Comparison of ENCODE assay signal across 10 mouse cellular contexts in the genomic region with DNA sequence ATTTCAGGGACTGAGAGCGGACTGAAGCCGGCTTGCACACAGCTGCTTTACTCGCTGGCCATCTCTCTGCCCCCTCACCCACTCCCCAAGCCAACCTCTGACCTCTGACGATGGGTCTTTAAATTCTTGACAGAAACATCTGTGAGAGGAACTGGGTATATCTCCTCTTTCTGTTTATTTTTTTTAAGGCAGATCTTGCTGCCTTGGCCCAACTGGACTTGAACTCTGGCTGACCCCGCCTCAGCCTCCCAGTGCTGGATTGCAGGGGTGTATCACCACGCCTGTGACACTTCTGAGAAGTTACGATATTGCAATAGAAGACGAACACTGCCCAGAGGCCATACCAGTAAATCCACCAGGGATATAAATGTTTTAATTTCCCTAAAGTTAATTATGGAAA. TPM values are rescaled to one million over a fixed set of nuclear protein-coding genes. Genes with fewer than 3 reads are reported as not detected.
A peak's percentile ranks its signal among the peaks of the same experiment; 100 is the strongest.
DNase-seq lines count a peak whose midpoint lies in the region; ATAC-seq and TF ChIP-seq lines count a peak whose summit lies in the region.
"Had no signal": no experiment of that assay in that cellular context is flagged by ENCODE, and none has a peak within 500 bp of the region (broad histone marks: within the 10 kb centered on the region; RNA-seq: fewer than 3 reads in every experiment).

No protein-coding gene starts in this region.

- no peak overlapping the region; the same call in 1 of the 2 replicates for H3K27ac ChIP-seq in heart, adult 2 months
- no peak overlapping the region for H3K27ac ChIP-seq in heart, embryonic 10.5 days
- H3K27ac ChIP-seq in forebrain, embryonic 15.5 days (replicated peaks) = no peak overlapping the region
- H3K27ac ChIP-seq: hindbrain, embryonic 13.5 days; midbrain, embryonic 12.5 days had no signal

- no peak for TF ChIP-seq POLR2A in heart, adult 2 months (IDR thresholded peaks at IDR 0.05; ENCODE audit: insufficient read depth, low read depth, low read length)

- intact Hi-C loops in heart, adult 2 months (cut with DNase I) = loop anchor here (1.0 to 5.0 kb wide), 3 partner anchors 37 to 117 kb away; no protein-coding TSS in a partner anchor
- intact Hi-C loops in heart, postnatal 25 days (cut with DNase I) = loop anchor here (1.0 to 5.0 kb wide), 3 partner anchors 37 to 117 kb away; no protein-coding TSS in a partner anchor

- no peaks in the 10 kb centered on the region for H3K79me2 ChIP-seq in heart, adult 2 months (replicated peaks; ENCODE audit: control insufficient read depth, insufficient read depth, low read length)

- ATAC-seq in forebrain, embryonic 15.5 days (replicated peaks) = no peak
- ATAC-seq in granulocyte monocyte progenitor cell, adult 5-6 weeks (replicated peaks; ENCODE audit: poor library complexity, severe bottlenecking) = no peak

- TF ChIP-seq EP300 in heart, adult 2 months (IDR thresholded peaks at IDR 0.05; ENCODE audit: insufficient read depth, low read depth, low read length) = no peak

- no peaks in the 10 kb centered on the region for H3K9me3 ChIP-seq in heart, embryonic 10.5 days
- H3K9me3 ChIP-seq in forebrain, embryonic 15.5 days = no peaks in the 10 kb centered on the region
- H3K9me3 ChIP-seq: hindbrain, embryonic 13.5 days; midbrain, embryonic 12.5 days had no signal

- 70% methylated on average over 8 of the region's 8 CpGs for WGBS in heart, adult 2 months
- WGBS in heart, embryonic 10.5 days = 76% methylated on average over 8 of the region's 8 CpGs
- 89% methylated on average over 8 of the region's 8 CpGs for WGBS in forebrain, embryonic 15.5 days

- no peak overlapping the region for H3K4me3 ChIP-seq in heart, adult 2 months
- H3K4me3 ChIP-seq in heart, embryonic 10.5 days = no peak overlapping the region
- H3K4me3 ChIP-seq in forebrain, embryonic 15.5 days = no peak overlapping the region
- H3K4me3 ChIP-seq: hindbrain, embryonic 13.5 days; midbrain, embryonic 12.5 days had no signal

- no peak for TF ChIP-seq CTCF in heart, adult 2 months (IDR thresholded peaks at IDR 0.05)

- H3K27me3 ChIP-seq in heart, adult 2 months (ENCODE audit: control insufficient read depth, insufficient read depth, low read length) = no peaks in the 10 kb centered on the region
- H3K27me3 ChIP-seq in heart, embryonic 10.5 days (ENCODE audit: insufficient read depth, poor library complexity, severe bottlenecking) = no peaks in the 10 kb centered on the region
- H3K27me3 ChIP-seq in forebrain, embryonic 15.5 days = no peaks in the 10 kb centered on the region
- H3K27me3 ChIP-seq: hindbrain, embryonic 13.5 days; midbrain, embryonic 12.5 days had no signal

- H3K36me3 ChIP-seq in heart, adult 2 months (ENCODE audit: control insufficient read depth, insufficient read depth, low read length) = no peaks in the 10 kb centered on the region
- H3K36me3 ChIP-seq in heart, embryonic 10.5 days = peaks cover 70% of the 10 kb centered on the region
- peaks cover 70% of the 10 kb centered on the region for H3K36me3 ChIP-seq in forebrain, embryonic 15.5 days

- no peak overlapping the region for H3K4me2 ChIP-seq in forebrain, embryonic 15.5 days (replicated peaks)
- H3K4me2 ChIP-seq: hindbrain, embryonic 13.5 days; midbrain, embryonic 12.5 days had no signal

- H3K9ac ChIP-seq in heart, adult 2 months (ENCODE audit: low read depth, low read length) = no peak overlapping the region
- H3K9ac ChIP-seq in forebrain, embryonic 15.5 days (replicated peaks) = no peak overlapping the region
- H3K9ac ChIP-seq: hindbrain, embryonic 13.5 days; midbrain, embryonic 12.5 days had no signal

- DNase-seq in heart, adult 2 months = peak; percentile 46 to 54
- no peak for DNase-seq in heart, embryonic 10.5 days (ENCODE audit: low spot score)
- peak; percentile 52 for DNase-seq in embryo, embryonic 10 days (ENCODE audit: low spot score)
- peak; percentile 24 for DNase-seq in heart, postnatal 25 days (ENCODE audit: low spot score)
- DNase-seq in lung, postnatal 10 days = peak; percentile 65
- no peak for DNase-seq in thymus, postnatal 0 days (ENCODE audit: low spot score)

- no peaks in the 10 kb centered on the region for H3K4me1 ChIP-seq in heart, adult 2 months (ENCODE audit: control insufficient read depth, insufficient read depth, low read length)
- peaks cover 13% of the 10 kb centered on the region for H3K4me1 ChIP-seq in heart, embryonic 10.5 days
- no peaks in the 10 kb centered on the region for H3K4me1 ChIP-seq in forebrain, embryonic 15.5 days
- H3K4me1 ChIP-seq: hindbrain, embryonic 13.5 days; midbrain, embryonic 12.5 days had no signal

RNA-seq across cellular contexts. Expression of a gene that starts 15.4 kb away (rescaled TPM):
- 1 to 10 TPM; 1.9 to 2.8 TPM for total RNA-seq in heart, adult 2 months (2021)
- 2.2 and 2.8 TPM in 2 replicates for polyA plus RNA-seq in heart, adult 2 months (2012; rRNA removed)
- polyA plus RNA-seq in heart, embryonic 10.5 days (2016; fragmentation: Nextera tagmentation; extraction: Ambion mirVana) = 8.8 and 15.3 TPM in 2 replicates
- total RNA-seq in heart, postnatal 25 days (2021) = 1 to 10 TPM; 2.2 to 2.3 TPM
- polyA plus RNA-seq in forebrain, embryonic 15.5 days (2015; fragmentation: Nextera tagmentation; extraction: Ambion mirVana) = 40.8 and 41.4 TPM in 2 replicates
- 0.53 TPM in 1 of 2 replicates, not detected in the other for total RNA-seq in granulocyte monocyte progenitor cell, adult 5-6 weeks (2014; fragmentation: Nextera tagmentation)
- total RNA-seq in granulocyte monocyte progenitor cell, adult 5-6 weeks (2017) = 1.7 TPM in 1 of 2 replicates, not detected in the other
- 17.6 and 23.6 TPM in 2 replicates for polyA plus RNA-seq in thymus, postnatal 0 days (2015; fragmentation: Nextera tagmentation; extraction: Ambion mirVana)

RNA-seq across cellular contexts. Expression of a gene that starts 27.9 kb away (rescaled TPM):
- 10 to 100 TPM; 32.5 to 33.4 TPM for total RNA-seq in heart, adult 2 months (2021)
- polyA plus RNA-seq in heart, adult 2 months (2012; rRNA removed) = 8.5 and 20.2 TPM in 2 replicates
- 38.0 and 44.3 TPM in 2 replicates for polyA plus RNA-seq in heart, embryonic 10.5 days (2016; fragmentation: Nextera tagmentation; extraction: Ambion mirVana)
- total RNA-seq in heart, postnatal 25 days (2021) = 10 to 100 TPM; 28.8 to 33.1 TPM
- polyA plus RNA-seq in forebrain, embryonic 15.5 days (2015; fragmentation: Nextera tagmentation; extraction: Ambion mirVana) = 17.9 and 19.0 TPM in 2 replicates
- total RNA-seq in granulocyte monocyte progenitor cell, adult 5-6 weeks (2014; fragmentation: Nextera tagmentation) = 58.0 and 62.4 TPM in 2 replicates
- 128 and 142 TPM in 2 replicates for total RNA-seq in granulocyte monocyte progenitor cell, adult 5-6 weeks (2017)
- 70.1 and 70.8 TPM in 2 replicates for polyA plus RNA-seq in thymus, postnatal 0 days (2015; fragmentation: Nextera tagmentation; extraction: Ambion mirVana)

Comparison
In these comparisons a context has a peak if more than half of its experiments do, and no peak if none do; other contexts are left out.
1. DNase-seq: peak in heart, adult 2 months (2 of 2), embryo, embryonic 10 days (single experiment), heart, postnatal 25 days (single experiment) and lung, postnatal 10 days (single experiment); none in heart, embryonic 10.5 days (single experiment) and thymus, postnatal 0 days (single experiment).